Mouse (Mus musculus) left cerebral cortex, postnatal 4 days (tissue): ENCODE measurements around the gene Mtap. TPM values are rescaled to one million over a fixed set of nuclear protein-coding genes. Genes with fewer than 3 reads are reported as not detected.

Experiments
- DNase-seq: peaks from one replicate; pipeline ENCODE4 v3.0.0-alpha.2; 2022
- intact Hi-C: fragments of 180-260 bp; cut with DNase I; formaldehyde crosslinking; loops from one replicate; pipeline ENCODE4 v1.15.1; 2025
- total RNA-seq, 2 experiments: library from RNA; stranded (reverse); gene quantifications; 2 replicates each; pipeline ENCODE4 v1.2.3; 2021

Gene Mtap
- total RNA-seq = 10 to 100 TPM; 15.5 to 17.9 TPM

GRCm38 (mm10) chr4:89136906-89137541 lies at the start of gene Mtap:
Mtap (plus strand) TSS chr4:89137122.
- intact Hi-C loops = no loop called here
- DNase-seq = peak; percentile 83

DNA sequence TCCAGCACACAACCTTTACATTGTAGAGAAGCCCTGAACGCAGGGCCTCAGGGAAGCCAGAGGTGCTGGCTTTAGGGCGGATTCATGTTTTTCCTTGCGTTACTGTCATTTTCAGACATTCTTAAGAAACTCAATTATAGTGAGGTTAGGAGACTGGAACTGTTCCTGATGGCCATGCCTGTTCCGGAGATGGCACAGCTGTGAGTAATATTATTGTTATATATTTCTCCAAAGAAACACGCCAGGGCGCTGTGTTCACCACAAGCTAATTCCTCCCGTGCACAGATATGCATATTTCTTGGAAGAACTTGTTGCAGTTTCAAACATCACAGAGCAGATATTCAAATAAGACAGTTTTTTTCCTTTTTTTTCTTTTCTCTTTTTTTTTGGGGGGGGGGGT lies 47.8 kb upstream of the Mtap start:
- intact Hi-C loops = no loop called here
- no peak for DNase-seq

DNA sequence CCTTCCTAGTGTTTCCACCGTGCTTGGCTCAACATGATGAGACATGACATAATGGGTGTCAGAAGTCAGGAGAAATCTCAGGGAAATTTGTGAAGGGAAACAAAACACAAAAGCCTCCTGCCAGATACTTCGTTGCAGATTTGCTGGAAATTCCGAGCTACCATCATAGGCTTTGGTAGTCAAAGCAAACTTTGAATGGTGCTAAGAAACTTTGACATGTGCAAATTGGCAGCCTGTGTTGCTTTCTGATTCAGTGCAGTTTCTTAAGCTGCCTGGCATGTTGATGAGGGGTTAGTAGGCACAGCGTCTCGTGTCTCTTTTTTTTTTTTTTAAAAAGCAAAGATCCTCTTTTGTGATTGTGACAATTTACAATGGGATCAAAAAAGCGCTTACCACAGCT lies 46.7 kb upstream of the Mtap start:
- no peak for DNase-seq
- intact Hi-C loops = no loop called here

- intact Hi-C loops = no loop called here
These were observed 44.8 kb upstream of the Mtap start for GRCm38 (mm10) chr4:89092153-89092552.

DNA sequence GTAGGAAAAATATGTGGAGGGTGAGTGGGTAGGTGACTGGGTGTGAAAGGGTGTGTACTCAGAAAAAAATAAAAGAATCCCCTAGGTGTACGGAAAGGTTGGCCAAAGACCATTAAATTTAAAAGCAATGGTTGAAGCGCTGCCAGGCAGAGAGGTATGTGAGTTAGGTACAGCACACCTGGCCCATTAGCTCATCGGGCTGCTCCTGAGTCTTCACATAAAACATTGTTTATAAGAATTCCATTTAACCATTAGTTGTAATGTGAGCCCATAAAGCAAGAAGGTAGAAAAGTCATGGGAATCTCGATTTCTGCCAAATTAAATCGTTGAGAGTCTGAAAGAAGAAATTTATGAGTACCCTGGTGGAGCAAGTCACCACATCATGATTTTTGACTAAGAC lies 42.1 kb upstream of the Mtap start:
- no peak for DNase-seq
- intact Hi-C loops = no loop called here

More at GRCm38 (mm10) chr4:89092153-89092552, 44.8 kb upstream of the Mtap start:
- no peak for DNase-seq

DNA sequence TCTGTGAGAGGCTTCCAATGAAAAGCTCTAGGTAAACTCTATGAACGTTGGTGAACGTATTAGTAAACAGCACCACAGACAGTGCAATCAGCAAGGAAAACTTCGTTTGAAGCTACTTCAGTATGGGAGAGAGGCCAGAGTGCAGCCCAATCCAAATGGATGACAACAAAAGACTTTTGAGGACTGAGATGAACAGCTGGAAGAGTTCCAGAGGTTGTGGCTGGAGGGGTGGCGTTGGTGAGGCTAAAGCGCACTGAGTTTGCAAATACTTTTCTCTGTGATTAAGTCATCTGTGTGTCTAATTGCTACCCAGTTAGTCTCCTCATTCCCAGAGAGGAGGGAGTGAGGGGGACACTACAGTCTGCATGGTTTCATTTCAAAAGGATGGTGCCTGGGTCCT lies 38.7 kb upstream of the Mtap start:
- intact Hi-C loops = no loop called here

DNA sequence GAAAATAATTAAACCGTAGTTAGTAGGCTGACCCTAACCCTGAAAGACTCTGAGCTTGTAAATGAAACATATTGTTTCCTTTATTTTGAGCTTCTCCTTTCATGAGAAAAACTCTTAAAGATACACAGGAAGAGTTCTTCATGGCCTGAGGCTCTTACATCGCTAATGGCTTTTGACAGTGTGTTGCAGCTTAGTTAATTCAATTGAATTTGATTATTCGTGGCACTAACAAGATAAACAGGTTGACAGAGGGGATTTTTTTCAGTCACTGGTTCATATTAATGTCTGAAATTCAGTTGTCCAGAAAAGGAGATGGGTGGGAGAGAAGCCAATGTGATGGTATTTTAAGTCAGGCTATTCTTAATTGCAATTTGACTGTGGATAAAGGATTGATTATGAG lies 35.6 kb upstream of the Mtap start:
- DNase-seq = no peak
- intact Hi-C loops = no loop called here

More for the DNA sequence above, 38.7 kb upstream of the Mtap start:
- peak; percentile 6 for DNase-seq

GRCm38 (mm10) chr4:89102283-89102682 lies 34.6 kb upstream of the Mtap start:
- no peak for DNase-seq
- intact Hi-C loops = no loop called here

DNA sequence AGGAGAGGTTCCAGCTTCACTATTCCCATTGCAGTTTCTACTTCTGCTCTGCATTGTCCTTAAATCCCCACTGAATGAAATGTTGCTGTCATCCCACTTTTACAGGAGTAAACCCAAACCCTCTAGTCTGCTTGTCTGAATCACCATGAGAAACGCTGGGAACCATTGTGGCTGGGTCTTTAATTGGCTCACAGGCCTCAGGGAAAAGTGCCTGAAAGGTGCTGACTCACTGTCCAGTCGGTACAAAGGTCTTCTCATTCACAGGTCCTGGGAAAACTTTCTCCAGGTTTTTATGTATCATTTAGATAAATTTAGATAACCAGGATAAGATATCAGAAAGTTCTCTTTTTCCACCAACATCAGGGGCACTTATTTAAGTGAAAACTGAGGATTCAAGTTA lies 31.4 kb upstream of the Mtap start:
- DNase-seq = no peak
- intact Hi-C loops = no loop called here

DNA sequence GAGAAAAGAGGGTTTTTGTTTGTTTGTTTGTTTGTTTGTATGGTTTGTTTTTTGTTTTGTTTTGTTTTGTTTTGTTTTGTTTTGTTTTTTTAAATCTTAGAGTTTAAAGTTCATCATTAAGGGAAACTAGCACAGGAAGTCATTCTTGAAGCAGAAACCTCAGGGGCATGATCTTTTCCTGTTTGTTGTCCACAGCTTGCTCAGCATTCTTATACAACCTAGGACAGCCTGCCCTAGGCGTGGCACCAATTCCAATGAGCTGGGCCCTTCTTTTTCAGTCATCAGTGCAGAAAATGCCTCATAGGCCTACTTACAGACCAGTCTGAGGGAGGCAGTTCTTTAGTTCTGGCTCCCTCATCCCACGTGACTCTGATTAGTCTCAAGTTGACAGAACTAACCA lies 30.4 kb upstream of the Mtap start:
- DNase-seq = no peak
- intact Hi-C loops = no loop called here

DNA sequence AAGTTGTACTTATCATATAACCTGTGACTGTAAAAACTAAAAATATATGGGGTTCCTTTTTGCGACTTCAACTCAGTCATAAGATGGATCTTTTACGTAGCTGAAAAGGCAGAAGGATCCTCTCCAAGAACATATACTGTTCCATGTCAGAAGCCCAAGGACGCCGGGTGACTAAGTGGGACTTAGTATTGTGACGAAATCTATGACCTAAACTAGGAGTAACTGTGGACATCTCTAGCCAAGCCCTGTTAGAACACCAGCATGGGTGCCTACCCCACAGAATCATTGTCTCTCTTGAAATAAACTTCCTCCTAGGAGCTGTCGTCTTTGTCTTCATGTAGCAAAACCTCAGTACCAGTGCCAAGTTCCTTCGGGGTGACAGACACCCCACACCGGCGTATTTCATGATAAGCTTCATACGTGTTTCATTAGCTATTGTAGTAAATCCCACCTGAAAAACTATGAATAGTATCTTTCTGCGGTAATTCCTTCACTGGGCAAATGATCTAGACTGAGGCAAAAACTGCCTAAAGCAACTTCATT lies 24.7 kb upstream of the Mtap start:
- intact Hi-C loops = no loop called here
- DNase-seq = no peak

DNA sequence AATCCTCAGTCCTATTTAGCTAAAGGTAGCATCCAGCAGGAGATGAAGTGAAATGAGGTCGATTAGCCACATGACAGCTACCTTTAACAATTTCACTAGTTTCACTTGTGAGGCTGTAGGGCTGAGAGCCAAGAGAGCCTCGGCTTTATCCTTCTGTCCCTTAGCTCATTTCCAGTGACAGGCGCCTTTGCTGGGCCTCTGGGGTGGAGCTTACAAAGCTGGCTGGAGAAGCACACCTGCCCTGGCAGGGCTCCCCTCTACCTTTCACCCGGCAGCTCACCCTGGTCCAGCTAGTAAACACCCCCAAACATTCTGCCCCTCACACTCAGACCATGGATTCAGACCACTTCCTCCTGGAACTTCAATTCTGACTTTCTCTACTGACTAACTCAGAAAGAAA lies 24.1 kb upstream of the Mtap start:
- DNase-seq = no peak
- intact Hi-C loops = no loop called here

DNA sequence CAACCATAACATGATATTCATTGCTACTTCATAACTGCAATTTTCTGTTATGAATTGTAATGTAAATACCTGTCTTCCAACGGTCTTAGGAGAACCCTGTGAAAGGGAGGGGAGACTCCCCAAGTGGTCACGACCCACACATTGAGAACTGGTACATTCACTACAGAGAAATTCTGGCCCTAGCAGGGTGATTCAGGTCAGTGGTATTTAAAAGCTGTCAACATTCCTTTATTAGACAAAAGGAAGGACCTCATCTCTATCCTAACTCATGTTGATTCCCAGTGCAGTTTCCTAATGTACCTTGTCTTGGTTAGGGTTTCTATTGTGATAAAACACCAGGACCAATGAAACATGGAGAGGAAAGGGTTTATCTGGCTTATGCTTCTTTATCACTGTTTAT lies 20.9 kb upstream of the Mtap start:
- intact Hi-C loops = no loop called here
- no peak for DNase-seq

- DNase-seq = no peak
- intact Hi-C loops = no loop called here
These were observed 17.0 kb upstream of the Mtap start for GRCm38 (mm10) chr4:89119900-89120299.

GRCm38 (mm10) chr4:89120353-89120752 lies 16.6 kb upstream of the Mtap start:
- intact Hi-C loops = no loop called here
- DNase-seq = no peak

GRCm38 (mm10) chr4:89123446-89124243 lies 13.3 kb upstream of the Mtap start:
- intact Hi-C loops = no loop called here
- no peak for DNase-seq

DNA sequence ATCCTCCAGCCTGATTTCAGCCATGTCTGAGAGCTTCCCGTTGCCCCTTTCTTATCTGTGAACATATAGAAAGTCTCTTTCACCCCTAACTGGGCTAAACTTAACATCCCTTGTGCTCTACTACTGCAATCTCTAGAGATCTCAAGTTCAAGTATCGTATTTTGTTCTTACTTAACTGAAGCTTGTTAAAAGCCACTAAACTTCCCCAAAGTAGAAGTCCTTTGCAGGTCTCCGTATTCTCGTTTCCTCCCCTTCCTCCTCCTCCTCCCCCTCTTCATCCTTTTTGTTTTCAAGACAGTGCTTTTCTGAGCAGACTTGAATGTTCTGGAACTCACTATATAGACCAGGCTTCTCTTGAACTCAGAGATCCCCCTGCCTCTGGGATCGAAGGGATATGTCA lies 9.2 kb upstream of the Mtap start:
- no peak for DNase-seq
- intact Hi-C loops = loop anchor here (2.0 kb wide), 1 partner anchor 189 kb away; no protein-coding TSS in a partner anchor

DNA sequence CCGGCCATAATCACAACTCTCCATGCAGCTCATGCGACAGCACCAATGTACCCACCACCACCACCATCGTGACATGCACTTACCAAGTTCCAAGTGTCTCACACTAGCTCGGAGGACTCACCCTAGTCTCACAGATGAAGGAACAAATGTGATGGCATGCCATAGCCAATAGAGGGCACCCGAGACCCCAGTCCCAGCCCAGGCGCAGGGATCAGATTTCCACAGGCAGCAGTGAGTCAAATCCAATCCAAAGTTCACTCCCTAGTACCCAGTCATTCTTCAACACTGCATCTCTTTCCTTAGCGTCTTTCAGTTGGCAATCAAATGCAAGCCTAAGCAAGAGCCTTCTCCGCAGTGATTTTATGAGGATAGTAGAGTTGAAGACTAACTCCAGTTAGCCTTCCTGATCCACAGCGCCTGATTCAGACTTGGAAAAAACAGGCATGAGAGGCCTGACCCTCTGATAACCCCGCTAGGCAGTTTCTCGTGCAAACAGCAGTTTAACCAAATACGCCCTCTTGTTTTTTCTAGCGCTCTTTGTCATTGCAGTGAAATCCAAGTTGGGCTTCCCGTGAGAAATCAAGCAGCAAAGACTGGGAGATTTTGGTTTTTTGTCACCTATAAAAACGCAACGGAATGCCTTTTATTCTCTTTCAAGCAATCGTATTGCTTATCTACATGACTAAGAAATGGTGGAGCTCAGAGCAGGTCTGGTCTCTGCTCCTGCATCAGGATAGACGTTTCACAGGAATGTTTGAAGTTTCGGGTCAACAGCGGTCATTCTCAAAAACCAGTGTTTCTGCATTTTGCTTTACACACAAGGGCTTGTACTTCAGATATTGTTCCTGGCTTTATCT lies 8.6 kb upstream of the Mtap start:
- peak; percentile 17 for DNase-seq
- intact Hi-C loops = loop anchor here (2.0 kb wide), 1 partner anchor 190 kb away; no protein-coding TSS in a partner anchor

GRCm38 (mm10) chr4:89128937-89129277 lies 8.0 kb upstream of the Mtap start:
- intact Hi-C loops = loop anchor here (1.0 to 2.0 kb wide), 2 partner anchors 190 to 257 kb away; no protein-coding TSS in a partner anchor
- DNase-seq = no peak

DNA sequence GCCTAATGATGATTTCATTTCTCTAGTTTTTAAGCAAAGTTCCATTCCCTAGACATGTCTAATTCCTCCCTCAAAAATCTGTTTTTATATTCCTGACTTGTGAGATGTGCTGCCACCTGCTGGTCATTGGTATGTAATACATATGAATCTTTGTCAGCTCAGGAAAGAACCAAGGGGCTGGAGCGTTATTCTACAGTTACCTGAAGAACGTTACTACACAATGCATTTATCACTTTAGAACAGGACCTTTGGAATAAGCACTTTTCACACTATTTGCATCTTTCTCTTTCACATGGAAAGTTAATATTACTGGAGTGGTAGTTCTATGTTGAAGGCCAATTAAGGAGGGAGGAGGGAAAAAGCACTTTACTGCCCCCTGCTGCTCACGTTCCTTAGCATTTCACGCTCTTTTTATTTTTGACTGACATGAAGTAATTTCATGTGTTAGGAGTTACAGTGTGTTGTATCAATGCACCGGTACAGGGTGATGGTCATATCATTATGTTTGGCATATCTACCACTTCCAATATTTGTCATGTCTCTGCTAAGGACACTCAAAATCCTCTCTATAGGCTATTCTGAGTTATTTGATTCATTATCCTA lies 7.5 kb upstream of the Mtap start:
- intact Hi-C loops = loop anchor here (1.0 to 2.0 kb wide), 2 partner anchors 191 to 257 kb away; no protein-coding TSS in a partner anchor
- DNase-seq = peak; percentile 52

- intact Hi-C loops = no loop called here
- DNase-seq = no peak
These were observed 5.1 kb upstream of the Mtap start for GRCm38 (mm10) chr4:89131795-89132194.
